Mouse (Mus musculus) frontal cortex, adult (tissue): ENCODE measurements at regions not wholly inside any gene's neighbourhood (a gene's known extent, or its start where the extent isn't known, plus 50 kb on each side); places are given as distances from the start of the nearest gene placed in this dataset.
A peak's percentile ranks its signal among the peaks of the same experiment; 100 is the strongest.

ENCODE experiments used
- ATAC-seq: cut with Nextera tagmentation; 2 replicates; pipeline ENCODE4 v1.9.2; 2017; ENCODE audit warnings: mild to moderate bottlenecking, moderate library complexity, mixed read lengths; ENCODE audit not compliant: low TSS enrichment

- ATAC-seq, result peak; percentile 67
Measured at GRCm38 (mm10) chr11:25157135-25157860, 1053.3 kb downstream of the 5730522E02Rik start.

GRCm38 (mm10) chr11:25157861-25158245 is 1052.7 kb downstream of the 5730522E02Rik start:
- ATAC-seq, result no peak

- ATAC-seq, result no peak
Measured at GRCm38 (mm10) chr11:25158884-25159283, 1051.7 kb downstream of the 5730522E02Rik start.

- ATAC-seq, result no peak
Measured at GRCm38 (mm10) chr11:25167939-25168338, 1042.6 kb downstream of the 5730522E02Rik start.

- no peak for ATAC-seq
Measured at GRCm38 (mm10) chr11:25171048-25171447, 1039.5 kb downstream of the 5730522E02Rik start.
